Mouse (Mus musculus) heart, embryonic 16.5 days (tissue): ENCODE measurements at regions not wholly inside any gene's neighbourhood (a gene's known extent, or its start where the extent isn't known, plus 50 kb on each side); places are given as distances from the start of the nearest gene placed in this dataset.

ENCODE experiments used
- ATAC-seq: fragments of 200-750 bp; cut with Nextera tagmentation; replicated peaks from 2 replicates; pipeline ENCODE4 v1.8.0; 2017; ENCODE audit warnings: moderate number of reproducible peaks; ENCODE audit not compliant: insufficient read depth, low FRiP score; ENCODE audit errors: extremely low read depth
- H3K27ac ChIP-seq: fragments of 300-500 bp; sonication (generic); 2 replicates; pipeline ENCODE4 v1.5.1; 2014; ENCODE audit warnings: mild to moderate bottlenecking, low read length, control low read depth, moderate library complexity
- H3K27me3 ChIP-seq: fragments of 300-500 bp; sonication (generic); 2 replicates; pipeline ENCODE4 v1.6.1; 2014; ENCODE audit warnings: low read length, mixed read lengths; ENCODE audit not compliant: control insufficient read depth, insufficient read depth
- H3K36me3 ChIP-seq: fragments of 300-500 bp; sonication (generic); 2 replicates; pipeline ENCODE4 v1.6.1; 2014; ENCODE audit not compliant: control insufficient read depth, insufficient read depth
- H3K4me1 ChIP-seq: fragments of 300-500 bp; sonication (generic); 2 replicates; pipeline ENCODE4 v1.6.1; 2014; ENCODE audit warnings: low read length, mixed read lengths; ENCODE audit not compliant: control insufficient read depth, insufficient read depth
- H3K4me2 ChIP-seq: fragments of 300-500 bp; sonication (generic); 2 replicates; pipeline ENCODE4 v1.6.1; 2014; ENCODE audit warnings: low read depth, mild to moderate bottlenecking, control low read depth, low read length
- H3K4me3 ChIP-seq: fragments of 300-500 bp; sonication (generic); 2 replicates; pipeline ENCODE4 v1.5.1; 2014; ENCODE audit warnings: mild to moderate bottlenecking, control low read depth, low read length
- H3K9ac ChIP-seq: fragments of 300-500 bp; sonication (generic); 2 replicates; pipeline ENCODE4 v1.6.1; 2014; ENCODE audit warnings: low read length, control low read depth
- H3K9me3 ChIP-seq: fragments of 300-500 bp; sonication (generic); replicated peaks from 2 replicates; pipeline ENCODE4 v1.6.1; 2016; ENCODE audit warnings: low read length; ENCODE audit not compliant: control insufficient read depth
- WGBS: fragments of 180-500 bp; shearing (Covaris S2); extraction: QIAGEN DNeasy Blood & Tissue Kit; methylation state at CpG from one replicate; pipeline ENCODE4 v1.1.7; 2014; 5-methylcytosine and 5-hydroxymethylcytosine counted together

DNA sequence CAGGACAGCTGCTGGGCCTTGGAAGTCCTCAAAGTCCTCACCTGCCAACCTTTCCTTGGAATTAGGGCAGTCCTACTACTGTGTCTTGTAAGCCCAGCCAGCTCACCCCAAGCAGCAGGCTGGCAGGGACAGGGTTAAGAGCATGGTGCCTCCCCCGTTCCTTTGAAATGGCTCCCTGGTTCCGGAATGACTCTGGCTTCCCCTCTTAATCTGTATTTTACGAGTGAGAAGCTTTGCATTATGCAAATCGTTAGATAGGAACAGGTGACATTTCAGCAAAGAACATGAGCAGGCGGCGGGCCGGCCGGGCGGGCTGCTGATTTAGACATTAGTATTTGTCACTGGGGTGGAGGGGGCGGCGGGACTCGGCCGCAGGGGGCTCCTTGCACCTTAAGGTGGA, 95.1 kb downstream of the Fam53a start:
- peaks cover 12% of the 10 kb centered on the region for H3K4me1 ChIP-seq
- no peak for ATAC-seq
- H3K36me3 ChIP-seq: no peaks in the 10 kb centered on the region
- WGBS: 11% methylated on average over 13 of the region's 13 CpGs
- peaks cover 31% of the 10 kb centered on the region for H3K27me3 ChIP-seq
- peak overlapping the region; percentile 42 for H3K4me2 ChIP-seq
- no peak overlapping the region for H3K9ac ChIP-seq
- 0 out of 2 replicates have a peak overlapping the region, but pooled peaks have one; percentile 6 for H3K4me3 ChIP-seq
- no peaks in the 10 kb centered on the region for H3K9me3 ChIP-seq
- no peak overlapping the region for H3K27ac ChIP-seq

- WGBS: 91% methylated on average over 4 of the region's 4 CpGs
- no peak for ATAC-seq
- Histone ChIP-seq H3K36me3 (no peaks in the 10 kb centered on the region), H3K4me3 (no peak overlapping the region), H3K9ac (no peak overlapping the region), H3K27me3 (peaks cover 24% of the 10 kb centered on the region), H3K4me1 (peaks cover 17% of the 10 kb centered on the region), H3K9me3 (no peaks in the 10 kb centered on the region), H3K4me2 (no peak overlapping the region), H3K27ac (no peak overlapping the region)
Observed at GRCm38 (mm10) chr5:33533185-33533584, 96.2 kb downstream of the Fam53a start.

DNA sequence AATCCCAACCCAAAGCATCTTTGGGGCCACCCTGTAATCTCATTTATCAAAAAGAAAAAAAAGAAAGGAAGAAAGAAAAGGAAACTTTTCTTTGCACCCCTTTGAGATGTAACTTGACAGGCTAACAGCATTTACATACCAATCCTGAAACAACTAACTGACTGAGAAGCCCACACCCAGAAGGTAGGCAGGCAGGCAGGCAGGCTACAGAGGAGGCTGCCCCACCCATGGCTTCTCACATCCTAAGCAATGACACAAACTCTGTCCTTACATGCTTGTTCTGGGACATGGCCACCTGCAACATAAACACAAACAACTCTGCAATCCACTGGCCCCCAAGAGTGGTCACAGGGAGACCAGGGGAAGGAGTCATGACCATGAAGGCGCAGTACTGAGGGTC, 97.5 kb upstream of the Nkx1-1 start:
- H3K9ac ChIP-seq: no peak overlapping the region
- H3K36me3 ChIP-seq: no peaks in the 10 kb centered on the region
- peaks cover 15% of the 10 kb centered on the region for H3K27me3 ChIP-seq
- H3K27ac ChIP-seq: no peak overlapping the region
- WGBS: 87% methylated on average over 1 of the region's 1 CpGs
- ATAC-seq: no peak
- no peaks in the 10 kb centered on the region for H3K9me3 ChIP-seq
- H3K4me1 ChIP-seq: peaks cover 17% of the 10 kb centered on the region
- H3K4me3 ChIP-seq: no peak overlapping the region
- no peak overlapping the region for H3K4me2 ChIP-seq

DNA sequence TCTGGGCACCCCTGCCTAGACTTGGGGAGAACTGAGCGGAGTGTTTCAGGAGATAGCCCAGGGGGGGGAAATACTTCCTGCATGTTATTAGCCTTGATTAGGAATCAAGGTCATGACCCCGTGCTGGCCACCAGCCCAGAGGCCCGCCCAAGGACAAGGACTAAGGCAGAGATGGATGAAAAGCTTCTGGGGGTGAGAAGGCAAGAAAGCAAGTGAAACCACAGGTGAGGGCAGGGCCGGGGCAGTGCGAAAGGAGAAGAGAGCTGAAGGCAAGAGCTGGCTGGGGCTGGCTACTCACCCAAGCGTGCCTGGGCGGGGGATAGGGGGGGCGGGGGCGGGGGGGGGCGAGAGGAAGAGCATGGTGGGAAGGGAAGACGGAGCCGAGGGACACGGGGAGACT, 96.0 kb upstream of the Nkx1-1 start:
- no peak for ATAC-seq

DNA sequence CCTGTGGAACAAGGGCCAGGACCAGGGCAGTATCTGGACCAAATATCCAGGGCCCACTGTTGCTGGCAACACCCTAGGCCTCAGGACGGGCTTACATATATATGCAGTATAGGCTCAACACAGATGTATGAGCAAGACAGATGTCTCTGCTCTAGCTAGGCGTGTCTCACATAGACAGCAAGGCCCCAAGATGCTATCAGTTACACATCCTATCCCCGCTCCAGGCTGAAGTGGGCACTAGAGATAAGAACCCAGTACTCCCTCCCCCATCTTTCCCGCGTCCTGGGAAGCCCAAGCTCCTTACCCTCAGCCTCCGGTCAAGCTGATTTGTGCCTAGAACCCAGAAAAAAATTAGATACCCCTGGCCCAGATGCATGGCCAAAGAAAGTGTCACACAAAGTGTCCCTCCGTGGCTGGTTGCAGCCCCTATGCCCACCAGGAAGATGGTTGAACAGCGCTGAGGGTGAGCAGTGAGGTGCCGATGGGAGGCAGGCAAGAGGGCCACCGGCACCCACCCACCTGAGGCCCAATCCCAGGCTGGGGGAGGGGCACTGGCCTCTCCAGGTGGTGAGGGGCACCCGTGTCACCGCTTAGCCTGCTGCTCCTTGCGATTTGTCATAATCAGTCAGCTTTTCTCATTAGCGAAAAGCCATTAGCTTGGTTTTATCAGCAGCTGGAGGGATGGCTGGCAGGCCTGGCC, 95.3 kb upstream of the Nkx1-1 start:
- H3K27me3 ChIP-seq: peaks cover 10% of the 10 kb centered on the region
- no peak overlapping the region for H3K27ac ChIP-seq
- H3K4me2 ChIP-seq: no peak overlapping the region
- H3K4me3 ChIP-seq: no peak overlapping the region
- H3K36me3 ChIP-seq: no peaks in the 10 kb centered on the region
- H3K9me3 ChIP-seq: no peaks in the 10 kb centered on the region
- H3K9ac ChIP-seq: no peak overlapping the region
- H3K4me1 ChIP-seq: peaks cover 11% of the 10 kb centered on the region
- 34% methylated on average over 14 of the region's 14 CpGs for WGBS
- no peak for ATAC-seq

More for the DNA sequence above, 96.0 kb upstream of the Nkx1-1 start:
- Histone ChIP-seq H3K9me3 (no peaks in the 10 kb centered on the region), H3K9ac (no peak overlapping the region), H3K4me2 (peak overlapping the region; percentile 42), H3K36me3 (no peaks in the 10 kb centered on the region), H3K4me3 (no peak overlapping the region), H3K27ac (no peak overlapping the region), H3K4me1 (peaks cover 16% of the 10 kb centered on the region), H3K27me3 (peaks cover 14% of the 10 kb centered on the region)
- 10% methylated on average over 8 of the region's 13 CpGs for WGBS

- 81% methylated on average over 10 of the region's 10 CpGs for WGBS
- no peak for ATAC-seq
- H3K4me3 ChIP-seq: no peak overlapping the region
- H3K9ac ChIP-seq: no peak overlapping the region
- H3K9me3 ChIP-seq: no peaks in the 10 kb centered on the region
- H3K36me3 ChIP-seq: no peaks in the 10 kb centered on the region
- H3K27me3 ChIP-seq: no peaks in the 10 kb centered on the region
- H3K4me1 ChIP-seq: peaks cover 11% of the 10 kb centered on the region
- H3K27ac ChIP-seq: no peak overlapping the region
- no peak overlapping the region for H3K4me2 ChIP-seq
Observed at GRCm38 (mm10) chr5:33527750-33528149, 94.0 kb upstream of the Nkx1-1 start.

GRCm38 (mm10) chr5:33527316-33527715, 93.5 kb upstream of the Nkx1-1 start:
- Histone ChIP-seq H3K4me3 (no peak overlapping the region), H3K27ac (no peak overlapping the region), H3K9me3 (no peaks in the 10 kb centered on the region), H3K4me2 (no peak overlapping the region), H3K9ac (no peak overlapping the region), H3K4me1 (peaks cover 11% of the 10 kb centered on the region), H3K36me3 (no peaks in the 10 kb centered on the region), H3K27me3 (no peaks in the 10 kb centered on the region)
- ATAC-seq: no peak
- WGBS: 82% methylated on average over 8 of the region's 8 CpGs

- WGBS: 83% methylated on average over 16 of the region's 16 CpGs
- Histone ChIP-seq H3K9me3 (no peaks in the 10 kb centered on the region), H3K27me3 (no peaks in the 10 kb centered on the region), H3K4me2 (no peak overlapping the region), H3K9ac (no peak overlapping the region), H3K36me3 (no peaks in the 10 kb centered on the region), H3K27ac (no peak overlapping the region), H3K4me3 (no peak overlapping the region), H3K4me1 (no peaks in the 10 kb centered on the region)
- no peak for ATAC-seq
Observed at GRCm38 (mm10) chr5:33521951-33522742, 88.4 kb upstream of the Nkx1-1 start.

GRCm38 (mm10) chr5:33520856-33521255, 87.1 kb upstream of the Nkx1-1 start:
- H3K4me2 ChIP-seq: no peak overlapping the region
- no peaks in the 10 kb centered on the region for H3K4me1 ChIP-seq
- H3K27ac ChIP-seq: no peak overlapping the region
- no peaks in the 10 kb centered on the region for H3K36me3 ChIP-seq
- H3K27me3 ChIP-seq: no peaks in the 10 kb centered on the region
- H3K9me3 ChIP-seq: no peaks in the 10 kb centered on the region
- 67% methylated on average over 10 of the region's 10 CpGs for WGBS
- H3K4me3 ChIP-seq: no peak overlapping the region
- ATAC-seq: peak; percentile 12; the same call in 1 of the 2 replicates
- H3K9ac ChIP-seq: no peak overlapping the region
